Mouse (Mus musculus) left cerebral cortex, postnatal 4 days (tissue): ENCODE measurements around the gene Olfr1499. TPM values are rescaled to one million over a fixed set of nuclear protein-coding genes. Genes with fewer than 3 reads are reported as not detected.
A peak's percentile ranks its signal among the peaks of the same experiment; 100 is the strongest.
"Not testable (repeated sequence)": the region's sequence is repeated elsewhere in the genome, so short reads cannot be mapped to it uniquely, and the experiment has no call there.

Experiments
- DNase-seq: peaks from one replicate; pipeline ENCODE4 v3.0.0-alpha.2; 2022
- intact Hi-C: fragments of 180-260 bp; cut with DNase I; formaldehyde crosslinking; loops from one replicate; pipeline ENCODE4 v1.15.1; 2025
- total RNA-seq, 2 experiments: library from RNA; stranded (reverse); gene quantifications; 2 replicates each; pipeline ENCODE4 v1.2.3; 2021

Olfr1499 gene
- total RNA-seq: not detected

DNA sequence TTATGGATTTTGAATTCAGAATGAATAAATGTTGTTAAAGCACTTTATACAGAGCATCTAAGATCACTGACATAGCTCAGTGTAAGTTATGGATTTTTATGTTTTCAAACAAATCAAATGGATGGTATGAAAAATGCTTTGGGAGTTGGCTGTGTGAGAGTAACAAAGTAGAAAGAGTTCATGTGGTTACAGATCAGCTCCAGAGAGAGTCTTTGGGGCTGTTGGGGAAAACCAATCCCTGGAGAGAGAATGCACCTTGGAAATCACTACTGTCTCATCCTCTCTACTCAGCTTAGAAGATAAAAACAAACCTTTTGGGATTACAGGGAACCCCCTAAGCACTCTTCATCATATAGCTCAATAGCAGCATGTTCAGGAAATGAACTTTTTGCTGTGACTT lies at the start of gene Olfr1499:
Olfr1499 (minus strand) TSS at position 101 of the 400 bp plus-strand sequence.
- intact Hi-C loops: no loop called here
- no peak for DNase-seq

DNA sequence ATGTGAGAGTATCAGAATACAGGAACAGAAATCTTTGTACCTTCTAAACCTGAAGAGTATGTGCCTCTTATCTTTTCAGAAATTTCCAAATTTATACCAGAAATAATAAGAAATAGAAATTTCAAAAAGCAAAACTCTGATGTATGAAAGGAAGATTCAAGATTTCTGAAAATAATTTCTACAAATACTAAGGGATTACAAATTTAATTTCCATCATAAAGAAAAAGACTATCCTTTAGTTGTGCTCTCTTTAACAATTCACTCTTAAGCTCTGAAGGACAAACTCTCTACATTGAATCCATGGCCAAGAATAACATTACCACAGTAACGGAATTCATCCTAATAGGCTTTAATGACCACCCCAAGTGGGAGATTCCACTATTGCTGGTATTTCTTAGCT lies 42.2 kb upstream of the Olfr1499 start, which contains the start of gene Olfr1502:
Olfr1502 (plus strand) TSS at position 301 of the 400 bp plus-strand sequence.
- intact Hi-C loops: no loop called here
- no peak for DNase-seq

DNA sequence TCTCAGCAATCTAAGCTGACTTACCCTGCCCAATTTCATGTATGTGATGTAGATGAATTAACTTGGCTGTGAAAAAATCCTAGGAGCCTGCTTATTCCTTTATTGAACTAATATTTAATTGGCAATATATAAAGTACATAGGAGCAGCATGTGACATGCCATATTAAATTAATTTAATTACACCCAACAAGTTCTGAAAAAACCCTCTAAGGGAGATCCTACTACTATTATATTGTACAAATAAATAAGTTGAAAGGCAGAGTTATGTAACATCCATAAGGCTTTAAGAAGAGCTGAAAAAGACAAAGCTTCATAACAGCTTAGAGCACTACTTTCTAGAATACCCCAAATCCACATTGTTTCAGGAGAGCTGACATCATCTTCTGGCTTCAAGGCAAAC lies 31.3 kb upstream of the Olfr1499 start, which contains the start of gene Olfr1501:
Olfr1501 (minus strand) TSS at position 101 of the 400 bp plus-strand sequence.
- intact Hi-C loops, DNase-seq: not testable (repeated sequence)

DNA sequence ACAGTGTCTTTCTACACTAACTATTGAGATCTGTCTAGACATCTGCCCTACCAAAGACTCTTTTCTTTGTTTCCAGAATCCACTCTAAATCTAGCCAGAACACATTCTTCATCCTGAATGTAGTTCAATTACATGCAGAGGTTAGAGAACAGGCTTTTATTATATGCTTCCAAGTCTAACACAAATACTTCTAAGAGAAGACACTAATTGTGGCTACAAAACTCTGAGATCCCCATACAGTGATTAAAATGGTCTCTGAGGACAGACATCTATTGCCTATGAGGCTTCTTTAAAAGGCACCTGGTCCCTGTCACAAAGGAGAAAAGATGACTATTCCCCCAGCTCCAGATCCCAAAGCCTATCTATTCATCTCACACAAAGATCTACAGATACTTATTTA lies 11.1 kb upstream of the Olfr1499 start, which contains the start of gene Olfr1500:
Olfr1500 (minus strand) TSS at position 101 of the 400 bp plus-strand sequence.
- intact Hi-C loops: no loop called here
- DNase-seq: no peak

DNA sequence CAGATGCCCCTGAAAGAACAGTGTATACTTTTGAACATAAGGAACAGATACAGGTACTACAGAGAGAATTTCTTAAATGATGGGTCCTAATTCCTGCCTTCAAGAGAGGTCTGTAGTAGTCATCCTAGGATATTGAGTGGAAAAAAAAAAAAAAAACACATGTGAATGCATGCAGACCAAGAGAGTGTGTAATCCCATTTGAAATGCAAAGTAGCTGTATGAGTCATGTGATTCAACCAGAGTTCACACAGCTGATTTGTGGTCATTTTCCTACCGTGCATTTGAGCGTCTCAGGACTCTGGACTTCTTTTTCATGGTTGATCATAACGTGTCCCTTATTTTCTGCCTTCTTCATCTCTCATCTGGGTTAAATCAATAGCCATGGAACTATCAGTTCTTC lies 9.2 kb upstream of the Olfr1499 start:
- intact Hi-C loops: no loop called here
- DNase-seq: no peak

DNA sequence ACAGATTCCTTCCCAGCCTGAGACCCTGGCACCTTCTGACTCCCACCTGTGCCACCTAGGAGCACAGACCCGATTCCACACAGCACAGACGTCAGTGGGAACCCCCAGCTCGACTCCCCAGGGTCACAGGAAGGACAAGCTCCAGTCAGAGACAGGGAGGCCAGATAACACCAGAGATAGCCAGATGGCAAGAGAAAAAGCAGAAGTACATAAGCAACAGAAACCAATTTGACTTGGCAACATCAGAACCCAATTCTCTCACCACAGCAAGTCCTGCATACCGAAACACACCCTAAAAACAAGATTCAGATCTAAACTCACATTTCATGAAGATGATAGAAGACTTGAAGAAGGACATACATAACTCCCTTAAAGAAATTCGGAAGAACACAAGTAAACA lies 1.6 kb upstream of the Olfr1499 start:
- DNase-seq: no peak
- intact Hi-C loops: no loop called here

DNA sequence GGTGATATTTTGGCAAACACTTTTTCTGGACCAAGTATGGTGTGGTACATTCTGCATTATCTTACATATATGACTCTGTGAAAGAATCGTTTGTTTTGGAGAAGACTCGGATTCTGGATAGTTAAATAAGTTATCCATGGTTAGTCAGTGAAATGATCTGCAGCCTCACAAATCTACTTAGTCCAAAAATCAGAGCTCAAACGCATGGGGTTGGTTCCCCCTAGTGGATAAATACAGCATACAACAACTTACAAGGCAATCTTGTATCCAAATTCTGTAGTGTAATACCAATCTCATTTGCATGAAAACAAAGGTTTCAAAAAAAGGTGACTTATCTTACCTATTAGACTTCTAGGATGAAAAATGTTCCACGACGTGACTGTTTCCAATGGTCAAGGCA lies 420 bp downstream of the Olfr1499 start:
- intact Hi-C loops: no loop called here
- no peak for DNase-seq

DNA sequence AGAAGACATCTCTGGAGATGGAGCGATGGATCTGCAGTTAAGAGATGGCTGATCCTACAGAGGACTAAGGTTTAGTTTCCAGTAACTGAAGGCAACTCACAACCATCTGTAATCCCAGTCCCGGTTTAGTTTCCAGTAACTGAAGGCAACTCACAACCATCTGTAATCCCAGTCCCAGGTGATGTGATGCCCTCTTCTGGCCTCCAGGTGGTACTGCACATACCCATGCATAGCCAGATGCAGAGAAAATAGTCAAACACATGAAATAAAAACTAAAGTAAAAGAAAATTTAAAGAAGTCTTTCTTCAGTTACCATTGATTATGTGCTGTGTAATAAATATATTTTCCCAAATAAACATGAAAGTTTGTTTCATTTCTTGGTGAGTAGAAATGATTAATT lies 6.4 kb downstream of the Olfr1499 start:
- intact Hi-C loops: no loop called here
- no peak for DNase-seq

DNA sequence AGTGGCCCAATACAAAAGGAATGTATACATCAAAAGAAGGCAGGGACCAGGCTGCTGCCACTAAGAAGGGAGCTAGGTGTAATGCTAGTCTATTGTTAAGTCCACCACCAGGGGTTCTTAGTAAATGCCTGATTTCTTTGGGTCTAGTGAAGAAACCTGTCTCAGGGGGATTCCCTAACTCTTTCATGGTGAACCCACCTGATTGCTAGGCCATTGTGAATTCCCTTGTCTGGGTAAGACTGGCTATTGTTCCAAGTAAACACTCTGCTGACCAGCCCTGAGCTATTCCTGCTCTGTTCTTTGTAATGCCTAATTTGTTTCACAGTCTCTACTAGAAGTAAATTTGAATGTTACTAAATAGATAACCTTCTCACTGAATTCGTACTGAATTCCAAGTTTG lies 13.8 kb downstream of the Olfr1499 start:
- DNase-seq, intact Hi-C loops: not testable (repeated sequence)

DNA sequence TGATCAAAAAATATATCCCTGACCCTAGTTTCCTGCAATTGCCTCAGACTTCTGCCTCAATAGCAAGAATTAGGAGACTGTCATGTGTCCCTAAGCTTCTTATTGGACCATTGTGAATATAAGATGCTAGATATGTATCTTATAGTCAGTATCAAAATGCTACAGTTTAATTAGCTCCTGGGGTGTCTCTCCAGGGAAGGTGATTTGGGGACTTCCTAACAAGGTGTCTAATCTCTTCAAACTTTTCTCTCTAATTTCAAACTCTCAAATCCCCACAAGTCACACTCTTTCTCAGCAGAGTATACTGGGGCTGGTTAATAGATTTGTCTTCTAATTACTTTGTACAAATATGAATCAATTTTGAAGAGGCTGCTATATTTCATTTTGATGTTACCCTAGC lies 21.1 kb downstream of the Olfr1499 start, which contains the start of gene Olfr1497:
Olfr1497 (minus strand) TSS at position 101 of the 400 bp plus-strand sequence.
- intact Hi-C loops: no loop called here
- no peak for DNase-seq

DNA sequence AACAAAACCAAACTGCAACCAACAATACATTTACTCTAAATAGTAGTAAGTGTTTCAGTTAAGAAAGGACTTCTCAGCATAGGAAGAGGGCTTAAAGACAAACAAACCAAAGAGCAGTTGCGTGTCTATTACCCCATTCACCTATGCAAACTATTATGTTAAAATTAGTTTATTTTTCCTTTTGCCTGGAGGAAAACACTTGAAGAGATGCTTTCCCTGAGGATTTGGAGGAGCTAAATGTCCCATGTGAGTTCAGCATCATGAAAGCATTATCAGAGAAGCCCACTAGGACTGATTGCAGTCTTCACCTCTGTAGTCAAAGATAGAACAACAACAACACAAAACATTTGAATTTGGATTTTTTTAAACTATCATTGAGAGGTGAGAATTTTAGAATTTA lies 41.7 kb downstream of the Olfr1499 start, which contains the start of gene Olfr1496:
Olfr1496 (plus strand) TSS at position 301 of the 400 bp plus-strand sequence.
- intact Hi-C loops: no loop called here
- DNase-seq: no peak

DNA sequence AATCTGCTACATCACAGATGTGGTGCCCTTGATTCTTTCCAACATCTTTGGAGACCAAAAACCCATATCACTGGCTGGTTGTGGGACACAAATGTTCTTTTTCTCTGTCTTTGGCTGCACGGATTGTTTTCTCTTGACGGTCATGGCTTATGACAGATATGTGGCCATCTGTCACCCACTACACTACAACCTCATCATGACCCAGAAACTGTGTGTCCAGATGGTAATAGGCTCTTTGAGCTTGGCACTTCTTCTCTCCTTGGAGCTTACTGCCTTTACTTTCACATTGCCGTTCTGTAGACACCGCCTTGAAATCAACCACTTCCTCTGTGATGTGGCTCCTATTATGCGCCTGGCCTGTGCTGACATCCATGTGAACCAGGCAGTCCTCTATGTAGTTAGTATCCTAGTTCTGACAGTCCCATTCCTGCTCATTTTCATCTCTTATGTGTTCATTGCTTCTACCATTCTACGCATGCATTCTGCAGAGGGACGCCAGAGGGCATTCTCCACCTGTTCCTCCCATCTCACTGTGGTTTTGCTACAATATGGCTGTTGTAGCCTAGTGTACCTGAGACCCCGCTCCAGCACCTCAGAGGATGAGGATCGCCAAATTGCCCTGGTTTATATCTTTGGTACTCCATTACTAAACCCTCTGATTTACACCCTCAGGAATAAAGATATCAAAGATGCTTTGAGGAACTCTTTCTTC lies 50.5 kb downstream of the Olfr1499 start:
- DNase-seq: peak; percentile 3
- intact Hi-C loops: no loop called here

DNA sequence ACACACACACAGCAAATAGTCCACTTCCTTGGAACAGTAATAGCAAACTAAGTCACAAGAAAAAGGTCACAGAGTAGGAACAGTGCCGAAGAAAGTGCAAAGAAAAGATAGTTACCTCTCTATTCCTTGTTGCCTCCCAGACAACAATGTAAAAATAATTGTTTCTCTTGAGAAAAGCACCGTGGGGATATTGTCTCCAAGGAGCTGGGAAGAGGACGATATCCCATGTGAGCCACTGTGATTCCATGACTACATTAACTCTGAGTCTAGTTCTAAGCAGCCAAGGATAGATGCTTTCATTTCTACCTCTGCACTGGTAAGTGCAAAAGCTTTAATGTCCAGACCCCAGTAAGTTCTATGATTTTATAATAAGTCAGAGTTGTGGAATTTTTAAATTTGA lies 54.9 kb downstream of the Olfr1499 start, which contains the start of gene Olfr1495:
Olfr1495 (plus strand) TSS at position 301 of the 400 bp plus-strand sequence.
- intact Hi-C loops: no loop called here
- no peak for DNase-seq

Other genes with a start within 250 kb of the Olfr1499 start
- gene Olfr1484, start 235.9 kb downstream of the Olfr1499 start, total RNA-seq: not detected
- not detected for gene Olfr1487, start 202.1 kb downstream of the Olfr1499 start, total RNA-seq
- not detected for gene Olfr1489, start 187.8 kb downstream of the Olfr1499 start, total RNA-seq
- not detected for gene Olfr1490, start 168.4 kb downstream of the Olfr1499 start, total RNA-seq
- not detected for gene Olfr1491, start 122.2 kb downstream of the Olfr1499 start, total RNA-seq
- not detected for gene Olfr1493-ps1, start 96.2 kb downstream of the Olfr1499 start, total RNA-seq
- gene Olfr1494, start 79.7 kb downstream of the Olfr1499 start, total RNA-seq: not detected
- gene Olfr1495, start 54.8 kb downstream of the Olfr1499 start, total RNA-seq: not detected
- gene Olfr1496, start 41.6 kb downstream of the Olfr1499 start, total RNA-seq: not detected
- not detected for gene Olfr1497, start 21.2 kb downstream of the Olfr1499 start, total RNA-seq
- gene Olfr1500, start 11.0 kb upstream of the Olfr1499 start, total RNA-seq: not detected
- gene Olfr1501, start 31.2 kb upstream of the Olfr1499 start, total RNA-seq: not detected
- not detected for gene Olfr1502, start 42.3 kb upstream of the Olfr1499 start, total RNA-seq
- not detected for gene Olfr1504, start 78.5 kb upstream of the Olfr1499 start, total RNA-seq
- gene Olfr1505, start 94.1 kb upstream of the Olfr1499 start, total RNA-seq: not detected